Mouse (Mus musculus): ENCODE data around the gene Gnai3. TPM values are rescaled to one million over a fixed set of nuclear protein-coding genes. Genes with fewer than 3 reads are reported as not detected.
A peak's percentile ranks its signal among the peaks of the same experiment; 100 is the strongest.

Gene Gnai3
- polyA plus RNA-seq, 1 experiment from 2014 or later: 112 TPM

- H3K9ac ChIP-seq (ENCODE audit: low read length): no peak overlapping the region
- no peak overlapping the region for H3K4me3 ChIP-seq (ENCODE audit: low read depth, low read length)
- H3K4me2 ChIP-seq (replicated peaks; ENCODE audit: low read depth): no peak overlapping the region
- TF ChIP-seq CTCF (IDR thresholded peaks at IDR 0.05; ENCODE audit: low read depth) (no peak), EP300 (optimal IDR thresholded peaks at IDR 0.05) (no peak)
- H3K4me1 ChIP-seq (replicated peaks; ENCODE audit: control insufficient read depth, insufficient read depth): no peaks in the 10 kb centered on the region
- no peaks in the 10 kb centered on the region for H3K36me3 ChIP-seq (ENCODE audit: control insufficient read depth, insufficient read depth, low read length)
- DNase-seq (ENCODE audit: low spot score) (peak; percentile 14), ATAC-seq (ENCODE audit: low FRiP score, low TSS enrichment) (no peak; the same call in 1 of the 2 replicates)
- 52% methylated on average over 4 of the region's 4 CpGs for WGBS
- H3K27me3 ChIP-seq (ENCODE audit: control insufficient read depth, insufficient read depth, low read length): no peaks in the 10 kb centered on the region
- no peaks in the 10 kb centered on the region for H3K9me3 ChIP-seq (ENCODE audit: control insufficient read depth, low read length)
- no peak overlapping the region for H3K27ac ChIP-seq (replicated peaks)
Observed at GRCm38 (mm10) chr3:108064672-108065071, 81.3 kb downstream of the Gnai3 start.

DNA sequence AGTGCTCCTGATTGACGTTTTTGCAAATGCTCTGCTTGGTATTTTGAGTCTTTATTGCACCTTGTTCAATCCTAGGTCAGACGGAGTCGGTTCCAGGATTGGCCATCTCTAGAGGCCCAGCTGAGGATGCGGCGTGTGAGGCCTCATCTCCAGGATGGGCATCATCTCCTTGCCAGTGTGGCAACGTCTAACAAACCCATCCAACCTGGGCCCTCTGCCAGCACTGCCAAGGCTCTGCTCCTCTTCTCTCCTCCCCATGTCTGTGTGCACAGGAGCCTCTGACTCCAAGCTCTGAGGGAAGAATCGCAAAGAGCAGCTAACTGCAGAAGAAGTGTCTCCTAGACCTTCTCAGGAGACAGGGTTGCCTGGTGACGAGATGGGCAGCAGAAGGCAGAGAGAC lies 83.3 kb downstream of the Gnai3 start:
- no peak overlapping the region for H3K4me3 ChIP-seq (ENCODE audit: low read depth, low read length)
- H3K27me3 ChIP-seq (ENCODE audit: control insufficient read depth, insufficient read depth, low read length): no peaks in the 10 kb centered on the region
- ATAC-seq (ENCODE audit: low FRiP score, low TSS enrichment): no peak
- no peaks in the 10 kb centered on the region for H3K36me3 ChIP-seq (ENCODE audit: control insufficient read depth, insufficient read depth, low read length)
- H3K4me1 ChIP-seq (replicated peaks; ENCODE audit: control insufficient read depth, insufficient read depth): no peaks in the 10 kb centered on the region
- TF ChIP-seq EP300 (optimal IDR thresholded peaks at IDR 0.05) (no peak), CTCF (IDR thresholded peaks at IDR 0.05; ENCODE audit: low read depth) (no peak)
- H3K9ac ChIP-seq (ENCODE audit: low read length): no peak overlapping the region
- H3K27ac ChIP-seq (replicated peaks): no peak overlapping the region
- DNase-seq (ENCODE audit: low spot score): peak; percentile 11
- WGBS: 80% methylated on average over 8 of the region's 8 CpGs
- no peaks in the 10 kb centered on the region for H3K9me3 ChIP-seq (ENCODE audit: control insufficient read depth, low read length)
- H3K4me2 ChIP-seq (replicated peaks; ENCODE audit: low read depth): no peak overlapping the region

- Histone ChIP-seq H3K27ac (replicated peaks) (no peak overlapping the region), H3K9ac (ENCODE audit: low read length) (no peak overlapping the region), H3K27me3 (ENCODE audit: control insufficient read depth, insufficient read depth, low read length) (no peaks in the 10 kb centered on the region), H3K9me3 (ENCODE audit: control insufficient read depth, low read length) (no peaks in the 10 kb centered on the region), H3K36me3 (ENCODE audit: control insufficient read depth, insufficient read depth, low read length) (no peaks in the 10 kb centered on the region), H3K4me2 (replicated peaks; ENCODE audit: low read depth) (no peak overlapping the region), H3K4me3 (ENCODE audit: low read depth, low read length) (no peak overlapping the region), H3K4me1 (replicated peaks; ENCODE audit: control insufficient read depth, insufficient read depth) (no peaks in the 10 kb centered on the region)
- TF ChIP-seq EP300 (optimal IDR thresholded peaks at IDR 0.05) (no peak), CTCF (IDR thresholded peaks at IDR 0.05; ENCODE audit: low read depth) (peak; percentile 85)
- DNase-seq (ENCODE audit: low spot score): peak; percentile 60
- 12% methylated on average over 7 of the region's 7 CpGs for WGBS
- ATAC-seq (ENCODE audit: low FRiP score, low TSS enrichment): peak; percentile 49
Observed at GRCm38 (mm10) chr3:108061420-108061819, 84.5 kb downstream of the Gnai3 start.

Other genes starting within 250 kb of the Gnai3 start
- gene Gstm7, start 214.3 kb downstream of the Gnai3 start, polyA plus RNA-seq (2015; fragmentation: Nextera tagmentation; extraction: Ambion mirVana): 12.4 and 15.9 TPM in 2 replicates
- 13.7 and 15.8 TPM in 2 replicates for gene Gstm6, start 202.4 kb downstream of the Gnai3 start, polyA plus RNA-seq (2015; fragmentation: Nextera tagmentation; extraction: Ambion mirVana)
- gene Gstm3, start 176.9 kb downstream of the Gnai3 start, polyA plus RNA-seq (2015; fragmentation: Nextera tagmentation; extraction: Ambion mirVana): 53.8 and 54.0 TPM in 2 replicates
- gene Gstm2, start 159.7 kb downstream of the Gnai3 start, polyA plus RNA-seq (2015; fragmentation: Nextera tagmentation; extraction: Ambion mirVana): 189 and 195 TPM in 2 replicates
- 892 and 954 TPM in 2 replicates for gene Gstm1, start 128.2 kb downstream of the Gnai3 start, polyA plus RNA-seq (2015; fragmentation: Nextera tagmentation; extraction: Ambion mirVana)
- gene Gstm4, start 101.3 kb downstream of the Gnai3 start, polyA plus RNA-seq (2015; fragmentation: Nextera tagmentation; extraction: Ambion mirVana): 19.4 and 19.6 TPM in 2 replicates
- gene Ampd2, start 59.5 kb downstream of the Gnai3 start, polyA plus RNA-seq (2015; fragmentation: Nextera tagmentation; extraction: Ambion mirVana): 20.2 and 20.7 TPM in 2 replicates
- gene Gnat2, start 53.4 kb downstream of the Gnai3 start, polyA plus RNA-seq (2015; fragmentation: Nextera tagmentation; extraction: Ambion mirVana): 0.59 and 0.71 TPM in 2 replicates
- 0.11 TPM in 2 replicates for gene Gpr61, start 8.7 kb upstream of the Gnai3 start, polyA plus RNA-seq (2015; fragmentation: Nextera tagmentation; extraction: Ambion mirVana)
- 3.0 and 3.5 TPM in 2 replicates for gene Amigo1, start 40.2 kb upstream of the Gnai3 start, polyA plus RNA-seq (2015; fragmentation: Nextera tagmentation; extraction: Ambion mirVana)
- gene Cyb561d1, start 55.1 kb upstream of the Gnai3 start, polyA plus RNA-seq (2015; fragmentation: Nextera tagmentation; extraction: Ambion mirVana): 5.5 TPM in 2 replicates
- 4.3 and 4.8 TPM in 2 replicates for gene Atxn7l2, start 64.8 kb upstream of the Gnai3 start, polyA plus RNA-seq (2015; fragmentation: Nextera tagmentation; extraction: Ambion mirVana)
- 0.04 and 0.05 TPM in 2 replicates for gene Sypl2, start 80.5 kb upstream of the Gnai3 start, polyA plus RNA-seq (2015; fragmentation: Nextera tagmentation; extraction: Ambion mirVana)
- gene Psma5, start 110.8 kb upstream of the Gnai3 start, polyA plus RNA-seq (2015; fragmentation: Nextera tagmentation; extraction: Ambion mirVana): 159 and 166 TPM in 2 replicates
- gene Sort1, start 137.9 kb upstream of the Gnai3 start, polyA plus RNA-seq (2015; fragmentation: Nextera tagmentation; extraction: Ambion mirVana): 7.6 and 9.2 TPM in 2 replicates
- not detected in 2 replicates for gene Mybphl, start 218.8 kb upstream of the Gnai3 start, polyA plus RNA-seq (2015; fragmentation: Nextera tagmentation; extraction: Ambion mirVana)
- gene Psrc1, start 237.7 kb upstream of the Gnai3 start, polyA plus RNA-seq (2015; fragmentation: Nextera tagmentation; extraction: Ambion mirVana): 7.7 and 8.3 TPM in 2 replicates